Mouse (Mus musculus): ENCODE data around the gene Clcn2.

The Clcn2 gene

GRCm38 (mm10) chr16:20717181-20717977 lies at the start of gene Clcn2, which contains the start of gene Polr2h:
Gene Clcn2, minus strand, starts transcription at chr16:20717746.
Gene Polr2h, plus strand, starts transcription at chr16:20717665.
- peak; percentile 96 for DNase-seq

DNA sequence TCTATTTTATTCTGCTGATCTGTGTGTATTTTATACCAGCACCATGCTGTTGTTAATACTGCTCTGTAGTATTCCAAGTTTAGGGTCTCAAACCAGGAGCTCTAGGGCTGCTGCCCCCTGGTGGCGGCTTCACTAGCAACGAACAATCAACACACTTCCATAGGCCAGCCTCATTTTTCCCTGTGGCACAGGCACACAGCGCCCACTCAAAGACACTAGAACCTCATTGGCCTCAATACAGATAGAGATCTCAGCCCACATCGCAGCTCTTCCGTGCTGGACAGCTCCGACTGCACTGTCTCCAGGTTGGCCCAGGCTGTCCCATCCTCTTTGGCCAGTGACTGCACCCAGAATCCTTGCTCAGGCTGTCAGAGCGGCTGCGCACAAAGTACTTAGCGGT lies 47.7 kb upstream of the Clcn2 start:
- peak; percentile 31 for DNase-seq

DNA sequence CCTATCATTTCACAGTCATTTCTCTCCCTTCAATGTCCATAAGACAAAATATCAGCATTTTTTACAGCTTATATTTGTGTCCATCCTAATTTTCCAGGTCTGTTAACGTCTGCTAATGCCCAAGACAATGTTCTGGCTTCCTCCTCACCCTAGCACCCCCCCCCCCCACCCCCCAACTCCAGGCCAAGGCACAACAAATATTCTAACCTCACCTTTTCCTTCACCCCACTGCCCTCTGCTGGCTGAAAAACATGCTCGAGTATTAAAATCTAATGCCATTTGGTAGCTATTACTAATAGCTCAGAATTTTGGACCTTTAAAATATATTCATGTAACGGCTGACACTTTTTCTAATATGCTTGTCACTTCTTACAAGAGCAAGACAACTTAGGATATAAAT lies 44.1 kb upstream of the Clcn2 start:
- peak; percentile 73 for DNase-seq

GRCm38 (mm10) chr16:20757385-20757784 lies 39.8 kb upstream of the Clcn2 start:
- DNase-seq, result no peak

DNA sequence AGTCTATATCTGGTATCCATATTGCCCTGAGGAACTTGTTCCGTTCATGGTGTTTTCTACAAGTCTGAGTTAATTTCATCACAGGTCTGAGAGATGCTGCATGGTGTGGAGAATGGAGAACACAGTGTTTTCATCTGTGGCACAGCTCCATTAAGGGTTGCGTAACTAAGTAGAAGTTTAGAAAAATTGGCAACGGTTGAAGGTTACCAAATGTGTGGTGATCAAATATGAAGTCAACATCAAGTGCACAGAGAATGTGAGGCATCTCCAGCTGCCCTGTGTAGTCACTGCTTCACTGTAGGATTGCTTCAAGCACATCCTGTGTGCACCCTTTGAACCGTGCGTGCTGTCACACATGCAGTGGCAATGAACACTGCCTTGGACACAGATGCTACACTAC lies 38.5 kb upstream of the Clcn2 start:
- DNase-seq, result no peak

- no peak for DNase-seq
Observed at GRCm38 (mm10) chr16:20750518-20750917, 33.0 kb upstream of the Clcn2 start.

GRCm38 (mm10) chr16:20746641-20747040 lies 29.1 kb upstream of the Clcn2 start:
- no peak for DNase-seq

- DNase-seq, result no peak
Observed at GRCm38 (mm10) chr16:20739845-20740244, 22.3 kb upstream of the Clcn2 start.

- DNase-seq, result no peak
Observed at GRCm38 (mm10) chr16:20736823-20737222, 19.3 kb upstream of the Clcn2 start.

DNA sequence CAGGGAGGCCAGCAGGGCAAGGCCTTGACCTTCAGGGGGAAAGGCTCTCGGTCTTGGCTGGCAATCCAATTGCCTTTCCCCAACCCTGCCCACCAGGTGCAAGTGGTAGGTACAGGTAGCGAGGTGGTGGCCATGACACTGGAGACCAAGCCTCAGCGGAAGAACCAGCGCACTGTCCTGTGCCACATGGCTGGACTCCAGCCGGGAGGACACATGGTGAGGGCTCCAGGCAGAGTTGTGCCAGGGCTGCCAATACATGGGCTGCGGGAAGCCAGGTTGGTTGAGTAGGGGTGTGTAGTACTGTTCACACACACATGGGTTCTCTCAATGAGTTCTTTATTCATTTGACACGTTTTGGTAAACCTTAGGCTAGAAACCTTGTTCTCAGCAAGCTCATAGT lies 18.6 kb upstream of the Clcn2 start:
- DNase-seq, result no peak

- DNase-seq, result no peak
Observed at GRCm38 (mm10) chr16:20735651-20736050, 18.1 kb upstream of the Clcn2 start.

- DNase-seq, result no peak
Observed at GRCm38 (mm10) chr16:20733731-20734730, 16.5 kb upstream of the Clcn2 start, which contains the start of gene Thpo. Gene Thpo, minus strand, starts transcription at chr16:20734511.

- peak; percentile 76 for DNase-seq
Observed at GRCm38 (mm10) chr16:20732925-20733730, 15.6 kb upstream of the Clcn2 start, which contains the start of gene Chrd. Gene Chrd, plus strand, starts transcription at chr16:20733127.

DNA sequence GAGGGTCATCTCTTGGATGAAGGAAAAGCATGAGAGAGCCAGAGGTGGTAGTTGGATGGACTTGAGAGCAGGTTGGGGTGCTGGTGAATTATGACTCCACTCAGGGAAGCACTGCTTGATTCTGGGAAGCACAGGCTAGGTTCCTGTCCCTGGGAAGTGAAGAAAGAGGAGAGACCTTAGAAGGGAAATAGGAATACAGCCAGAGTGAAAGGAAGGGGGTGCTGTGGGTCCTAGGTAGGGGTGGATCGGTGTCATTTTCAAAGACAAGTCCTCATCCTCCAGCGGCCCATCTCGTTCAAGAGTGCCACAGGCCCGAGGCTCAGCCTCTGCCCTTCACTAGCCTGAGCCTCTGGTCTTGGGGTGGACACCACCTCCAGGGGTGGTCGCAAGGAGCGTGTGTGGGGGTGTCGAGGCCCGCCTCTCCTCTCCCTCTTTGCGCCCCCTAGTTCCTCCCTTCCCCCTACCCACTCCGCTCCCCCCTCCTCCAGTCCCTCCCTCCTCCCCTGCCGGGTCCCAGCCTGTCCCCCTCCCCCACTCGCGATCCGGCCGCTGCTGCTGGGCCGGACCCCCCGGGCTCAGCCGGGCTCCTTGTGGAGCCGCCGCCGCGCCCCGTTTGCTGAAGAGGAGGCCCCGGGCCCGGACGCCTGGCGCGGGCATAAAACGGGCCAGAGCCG lies 14.8 kb upstream of the Clcn2 start:
- no peak for DNase-seq

DNA sequence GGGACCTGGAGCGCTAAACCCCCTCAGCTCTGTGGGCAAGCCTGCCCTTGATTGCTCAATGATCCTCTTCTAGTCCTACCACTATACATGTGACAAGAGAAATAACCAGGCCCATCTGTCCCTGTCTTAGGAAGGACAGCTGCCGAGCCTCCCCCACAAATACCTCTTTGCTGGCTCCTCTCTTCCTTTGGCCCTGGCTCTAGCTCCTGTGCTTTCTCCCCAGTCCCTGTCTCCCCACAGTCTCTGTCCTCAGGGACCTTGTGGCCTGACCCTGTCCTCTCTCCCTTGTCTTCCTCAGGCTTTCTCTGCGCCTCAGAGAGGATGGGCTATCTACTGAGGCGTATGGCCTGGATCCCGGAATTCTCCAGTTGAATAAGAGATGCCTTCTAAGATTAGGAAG lies 14.1 kb upstream of the Clcn2 start:
- DNase-seq, result no peak

GRCm38 (mm10) chr16:20730293-20730711 lies 12.8 kb upstream of the Clcn2 start:
- DNase-seq, result no peak

- DNase-seq, result no peak
Observed at GRCm38 (mm10) chr16:20726384-20726783, 8.8 kb upstream of the Clcn2 start.

- DNase-seq, result no peak
Observed at GRCm38 (mm10) chr16:20725750-20726149, 8.2 kb upstream of the Clcn2 start.

DNA sequence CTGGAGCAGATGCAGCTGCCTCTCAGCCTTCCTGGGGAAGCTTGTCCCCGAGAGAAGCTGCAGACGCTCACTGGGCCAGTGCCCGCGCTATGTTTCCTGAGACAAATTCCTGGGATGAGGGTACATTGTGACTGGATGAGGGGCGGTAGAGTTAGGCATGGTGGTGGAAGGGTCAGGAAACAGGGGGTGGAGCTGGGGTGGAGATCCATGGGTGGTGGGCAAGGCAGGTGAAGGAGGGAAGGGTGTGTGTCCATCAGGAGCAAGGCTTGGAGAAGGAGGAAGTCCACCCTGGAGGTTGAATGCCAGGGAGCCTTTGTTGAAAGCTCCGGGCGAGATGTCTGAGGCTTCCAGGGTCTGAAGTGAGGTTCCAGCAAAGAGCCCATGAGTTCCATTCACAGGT lies 7.8 kb upstream of the Clcn2 start:
- DNase-seq, result no peak

DNA sequence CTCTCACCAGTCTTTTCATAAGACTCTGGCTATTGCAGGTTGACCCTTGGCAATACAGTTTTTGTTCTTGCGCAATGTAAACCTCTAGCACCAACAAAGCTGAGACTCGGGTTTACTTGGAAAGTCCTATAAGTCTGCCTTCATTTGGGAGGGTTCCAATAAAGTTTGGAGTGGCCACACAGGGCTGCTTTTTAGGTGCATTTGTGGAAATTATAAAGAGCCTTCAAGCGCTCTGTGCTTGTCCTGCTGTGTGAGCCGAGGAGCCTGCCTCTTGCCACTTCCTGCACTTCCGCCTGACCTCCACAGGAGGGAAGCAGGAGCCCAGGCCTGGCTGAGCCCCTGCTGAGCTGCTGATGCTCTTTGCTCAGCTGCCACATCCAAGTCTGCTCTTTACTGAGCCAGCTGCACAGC lies 6.8 kb upstream of the Clcn2 start:
- peak; percentile 4 for DNase-seq

GRCm38 (mm10) chr16:20723247-20723646 lies 5.7 kb upstream of the Clcn2 start:
- no peak for DNase-seq

DNA sequence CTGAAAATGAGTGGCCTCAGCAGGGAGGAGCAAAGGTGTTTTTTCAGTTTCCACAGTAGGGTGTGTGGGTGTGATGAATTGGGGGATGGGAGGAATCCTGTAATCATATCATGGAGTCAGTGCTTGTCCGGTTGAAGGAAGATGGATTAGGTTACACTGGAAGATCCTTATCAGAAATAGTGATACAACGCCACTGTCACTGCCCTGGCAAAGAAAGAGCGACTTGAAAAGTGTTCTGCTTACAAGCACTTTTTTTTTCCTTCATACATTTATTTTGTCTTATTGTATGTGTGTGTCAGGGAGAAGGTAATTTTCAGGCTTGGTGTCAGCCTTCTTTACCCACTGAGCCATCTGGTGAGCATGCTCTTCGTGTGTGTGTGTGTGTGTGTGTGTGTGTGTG lies 5.2 kb upstream of the Clcn2 start:
- DNase-seq, result no peak

Measured in cerebellum, adult 8-10 months (tissue).